Mouse (Mus musculus) ovary, adult 10 weeks (tissue): ENCODE data around the gene Col10a1. TPM values are rescaled to one million over a fixed set of nuclear protein-coding genes. Genes with fewer than 3 reads are reported as not detected.

ENCODE experiments used
- polyA plus RNA-seq: library from polyadenylated mRNA; stranded (reverse); fragments of 350-450 nt; fragmentation: Illumina TruSeq; extraction: RNeasy Lipid Tissue Mini Kit (QIAGEN cat#74804); gene quantifications from one replicate; pipeline ENCODE4 v1.2.3, GENCODE M21; 2014

The Col10a1 gene
- not detected for polyA plus RNA-seq

DNA sequence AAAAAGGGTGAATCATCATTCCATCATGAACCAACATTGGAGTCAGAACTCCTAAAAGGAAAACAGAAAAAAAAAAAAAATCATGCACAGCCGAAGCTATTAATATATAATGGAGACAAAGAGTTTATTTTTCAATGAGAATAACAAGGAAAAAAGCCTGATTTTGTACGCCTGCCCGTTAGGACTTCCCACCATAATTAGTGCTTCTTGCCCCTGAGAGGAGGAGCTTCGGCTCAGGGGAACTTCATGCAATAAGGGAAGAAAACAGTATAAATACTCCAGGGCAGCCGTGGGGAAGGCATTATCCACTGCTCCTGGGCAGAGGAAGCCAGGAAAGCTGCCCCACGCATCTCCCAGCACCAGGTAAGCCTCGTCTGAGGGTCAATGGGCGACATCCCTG is at the start of gene Col10a1:
Gene Col10a1, plus strand, starts transcription at position 301 of the 400 bp plus-strand sequence.

DNA sequence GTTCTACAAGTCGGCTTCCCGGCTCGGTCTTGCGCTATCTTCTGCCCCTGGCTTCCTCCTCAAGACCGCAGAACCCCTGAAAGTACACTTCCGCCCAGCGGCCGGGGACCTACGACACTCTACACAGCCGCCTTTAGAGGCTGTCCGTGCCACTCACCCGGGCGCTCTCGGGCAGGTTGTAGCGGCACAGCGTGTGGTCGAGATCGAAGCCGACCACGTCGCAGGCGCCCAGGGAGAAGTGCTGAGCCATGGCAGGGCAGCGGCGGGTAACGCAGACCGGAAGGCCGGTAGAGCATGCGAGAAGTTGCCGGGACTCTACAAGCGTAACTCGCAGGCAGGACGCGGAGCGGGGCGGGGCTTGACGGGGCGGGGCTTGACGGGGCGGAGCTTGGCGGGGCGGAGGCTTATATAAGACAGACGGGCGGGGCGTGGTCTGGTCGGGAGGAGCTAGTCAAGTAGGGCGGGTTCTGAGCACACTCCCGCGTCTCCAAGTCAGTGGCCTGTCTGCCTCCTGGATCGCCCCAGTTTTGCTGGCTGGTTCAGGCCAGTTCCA is 28.5 kb downstream of the Col10a1 start, which contains the start of gene Nt5dc1:
Gene Nt5dc1, minus strand, starts transcription at position 349 of the 553 bp plus-strand sequence.

Other genes with a start within 250 kb of the Col10a1 start
- 26.4 TPM for gene Dse, start 182.3 kb upstream of the Col10a1 start, polyA plus RNA-seq
- 99.6 TPM for gene Tspyl1, start 107.8 kb upstream of the Col10a1 start, polyA plus RNA-seq
- 31.7 TPM for gene Tspyl4, start 92.5 kb upstream of the Col10a1 start, polyA plus RNA-seq
- 48.2 TPM for gene Nt5dc1, start 28.6 kb downstream of the Col10a1 start, polyA plus RNA-seq
- gene Frk, start 93.4 kb downstream of the Col10a1 start, polyA plus RNA-seq = 39.5 TPM